Mouse (Mus musculus): ENCODE measurements around the gene Taok3. TPM values are rescaled to one million over a fixed set of nuclear protein-coding genes. Genes with fewer than 3 reads are reported as not detected.

Gene Taok3
- polyA plus RNA-seq, 1 experiment from 2014 or later: 16.1 TPM

GRCm38 (mm10) chr5:117178079-117178478, 58.1 kb downstream of the Taok3 start:
- Histone ChIP-seq H3K9me3 (replicated peaks; ENCODE audit: low read length) (no peaks in the 10 kb centered on the region), H3K9ac (ENCODE audit: low read depth, low read length) (no peak overlapping the region), H3K4me2 (ENCODE audit: low read length) (no peak overlapping the region), H3K36me3 (ENCODE audit: insufficient read depth, low read length) (no peaks in the 10 kb centered on the region), H3K4me1 (replicated peaks; ENCODE audit: insufficient read depth, low read length) (no peaks in the 10 kb centered on the region), H3K4me3 (replicated peaks; ENCODE audit: low read depth, low read length) (no peak overlapping the region), H3K27ac (no peak overlapping the region), H3K27me3 (ENCODE audit: insufficient read depth, low read length) (no peaks in the 10 kb centered on the region)
- WGBS: 62% methylated on average over 6 of the region's 6 CpGs
- no peak for TF ChIP-seq CTCF (IDR thresholded peaks at IDR 0.05; ENCODE audit: low read depth)
- ATAC-seq (replicated peaks; ENCODE audit: low FRiP score, low read depth) (no peak), DNase-seq (ENCODE audit: low spot score) (no peak)

- no peak for TF ChIP-seq CTCF (IDR thresholded peaks at IDR 0.05; ENCODE audit: low read depth)
- DNase-seq (ENCODE audit: low spot score) (no peak), ATAC-seq (replicated peaks; ENCODE audit: low FRiP score, low read depth) (no peak)
- no peaks in the 10 kb centered on the region for H3K9me3 ChIP-seq (replicated peaks; ENCODE audit: low read length)
- no peak overlapping the region for H3K9ac ChIP-seq (ENCODE audit: low read depth, low read length)
- no peaks in the 10 kb centered on the region for H3K36me3 ChIP-seq (ENCODE audit: insufficient read depth, low read length)
- no peaks in the 10 kb centered on the region for H3K27me3 ChIP-seq (ENCODE audit: insufficient read depth, low read length)
- H3K4me1 ChIP-seq (replicated peaks; ENCODE audit: insufficient read depth, low read length): no peaks in the 10 kb centered on the region
- WGBS: 40% methylated on average over 6 of the region's 6 CpGs
- H3K4me2 ChIP-seq (ENCODE audit: low read length): no peak overlapping the region
- H3K4me3 ChIP-seq (replicated peaks; ENCODE audit: low read depth, low read length): no peak overlapping the region
- no peak overlapping the region for H3K27ac ChIP-seq
These were observed 58.6 kb downstream of the Taok3 start for GRCm38 (mm10) chr5:117178486-117178885.

GRCm38 (mm10) chr5:117181921-117182320, 62.0 kb downstream of the Taok3 start:
- 13% methylated on average over 5 of the region's 5 CpGs for WGBS
- no peak overlapping the region for H3K4me2 ChIP-seq (ENCODE audit: low read length)
- H3K9ac ChIP-seq (ENCODE audit: low read depth, low read length): no peak overlapping the region
- 0 out of 2 replicates have a peak, but pooled peaks cover 5% of the 10 kb centered on the region for H3K36me3 ChIP-seq (ENCODE audit: insufficient read depth, low read length)
- no peaks in the 10 kb centered on the region for H3K27me3 ChIP-seq (ENCODE audit: insufficient read depth, low read length)
- ATAC-seq (replicated peaks; ENCODE audit: low FRiP score, low read depth) (no peak), DNase-seq (ENCODE audit: low spot score) (peak; percentile 70)
- H3K27ac ChIP-seq: no peak overlapping the region
- no peaks in the 10 kb centered on the region for H3K9me3 ChIP-seq (replicated peaks; ENCODE audit: low read length)
- no peaks in the 10 kb centered on the region for H3K4me1 ChIP-seq (replicated peaks; ENCODE audit: insufficient read depth, low read length)
- no peak for TF ChIP-seq CTCF (IDR thresholded peaks at IDR 0.05; ENCODE audit: low read depth)
- no peak overlapping the region for H3K4me3 ChIP-seq (replicated peaks; ENCODE audit: low read depth, low read length)

- no peak overlapping the region for H3K9ac ChIP-seq (ENCODE audit: low read depth, low read length)
- no peak overlapping the region for H3K27ac ChIP-seq
- DNase-seq (ENCODE audit: low spot score) (no peak), ATAC-seq (replicated peaks; ENCODE audit: low FRiP score, low read depth) (no peak)
- H3K4me2 ChIP-seq (ENCODE audit: low read length): no peak overlapping the region
- WGBS: 62% methylated on average over 3 of the region's 3 CpGs
- no peak overlapping the region for H3K4me3 ChIP-seq (replicated peaks; ENCODE audit: low read depth, low read length)
- 0 out of 2 replicates have a peak, but pooled peaks cover 5% of the 10 kb centered on the region for H3K36me3 ChIP-seq (ENCODE audit: insufficient read depth, low read length)
- H3K27me3 ChIP-seq (ENCODE audit: insufficient read depth, low read length): no peaks in the 10 kb centered on the region
- no peaks in the 10 kb centered on the region for H3K9me3 ChIP-seq (replicated peaks; ENCODE audit: low read length)
- no peak for TF ChIP-seq CTCF (IDR thresholded peaks at IDR 0.05; ENCODE audit: low read depth)
- H3K4me1 ChIP-seq (replicated peaks; ENCODE audit: insufficient read depth, low read length): no peaks in the 10 kb centered on the region
These were observed 62.5 kb downstream of the Taok3 start for GRCm38 (mm10) chr5:117182411-117182810.

GRCm38 (mm10) chr5:117184832-117185231, 64.9 kb downstream of the Taok3 start:
- no peaks in the 10 kb centered on the region for H3K9me3 ChIP-seq (replicated peaks; ENCODE audit: low read length)
- H3K9ac ChIP-seq (ENCODE audit: low read depth, low read length): no peak overlapping the region
- no peaks in the 10 kb centered on the region for H3K27me3 ChIP-seq (ENCODE audit: insufficient read depth, low read length)
- H3K27ac ChIP-seq: no peak overlapping the region
- no peak for ATAC-seq (replicated peaks; ENCODE audit: low FRiP score, low read depth)
- DNase-seq (ENCODE audit: low spot score): no peak
- H3K36me3 ChIP-seq (ENCODE audit: insufficient read depth, low read length): 0 out of 2 replicates have a peak, but pooled peaks cover 5% of the 10 kb centered on the region
- 90% methylated on average over 6 of the region's 6 CpGs for whole genome bisulfite sequencing
- 0 out of 2 replicates have a peak, but pooled peaks have one; percentile 29 for TF ChIP-seq CTCF (IDR thresholded peaks at IDR 0.05; ENCODE audit: low read depth)
- H3K4me3 ChIP-seq (replicated peaks; ENCODE audit: low read depth, low read length): no peak overlapping the region
- H3K4me2 ChIP-seq (ENCODE audit: low read length): no peak overlapping the region
- H3K4me1 ChIP-seq (replicated peaks; ENCODE audit: insufficient read depth, low read length): no peaks in the 10 kb centered on the region

DNA sequence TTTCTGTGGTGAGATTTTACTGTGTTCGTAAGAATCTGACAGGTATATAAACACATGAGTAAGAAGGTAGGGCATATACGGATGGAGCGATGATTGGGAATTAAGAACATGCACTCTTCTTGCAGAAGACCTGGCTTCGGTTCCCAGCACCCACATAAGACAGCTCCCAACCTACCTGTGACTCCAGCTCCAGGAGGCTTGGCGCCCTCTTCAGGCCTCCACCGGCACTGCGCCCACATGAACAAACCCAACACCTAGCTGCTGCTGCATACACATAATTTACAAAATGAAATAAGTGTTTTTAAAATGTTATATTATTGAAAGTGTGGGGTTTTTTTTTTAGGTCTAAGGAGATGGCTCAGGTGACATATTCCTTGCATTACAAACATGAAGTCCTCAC, 65.7 kb downstream of the Taok3 start:
- H3K4me3 ChIP-seq (replicated peaks; ENCODE audit: low read depth, low read length): no peak overlapping the region
- 0 out of 2 replicates have a peak, but pooled peaks cover 5% of the 10 kb centered on the region for H3K36me3 ChIP-seq (ENCODE audit: insufficient read depth, low read length)
- 91% methylated on average over 7 of the region's 7 CpGs for WGBS

DNA sequence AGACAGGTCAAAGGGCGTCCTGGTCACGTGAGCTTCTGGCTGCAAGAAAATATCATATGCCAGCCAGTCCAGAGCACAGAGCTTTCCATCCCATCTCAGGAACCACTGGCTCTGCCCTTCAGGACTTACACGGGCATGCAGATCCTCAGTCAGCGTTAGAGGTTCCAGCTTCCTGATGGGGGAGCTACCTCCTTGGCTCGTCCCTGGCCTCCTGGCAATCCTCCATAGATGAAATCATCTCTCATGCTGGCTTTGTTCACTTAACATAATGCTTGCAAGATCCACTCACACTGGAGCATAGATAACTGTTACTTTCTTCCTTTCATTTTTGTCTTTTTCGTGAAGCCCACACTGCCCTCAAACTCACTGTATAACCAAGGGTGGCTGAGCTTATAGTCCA, 72.1 kb downstream of the Taok3 start:
- ATAC-seq (replicated peaks; ENCODE audit: low FRiP score, low read depth): no peak
- TF ChIP-seq CTCF (IDR thresholded peaks at IDR 0.05; ENCODE audit: low read depth): no peak
- no peaks in the 10 kb centered on the region for H3K27me3 ChIP-seq (ENCODE audit: insufficient read depth, low read length)
- no peaks in the 10 kb centered on the region for H3K9me3 ChIP-seq (replicated peaks; ENCODE audit: low read length)
- WGBS: 84% methylated on average over 6 of the region's 6 CpGs
- no peak for DNase-seq (ENCODE audit: low spot score)
- H3K36me3 ChIP-seq (ENCODE audit: insufficient read depth, low read length): 0 out of 2 replicates have a peak, but pooled peaks cover 4% of the 10 kb centered on the region
- no peak overlapping the region for H3K4me2 ChIP-seq (ENCODE audit: low read length)
- no peak overlapping the region for H3K27ac ChIP-seq
- no peak overlapping the region for H3K9ac ChIP-seq (ENCODE audit: low read depth, low read length)
- no peaks in the 10 kb centered on the region for H3K4me1 ChIP-seq (replicated peaks; ENCODE audit: insufficient read depth, low read length)
- H3K4me3 ChIP-seq (replicated peaks; ENCODE audit: low read depth, low read length): no peak overlapping the region

More for the DNA sequence above, 65.7 kb downstream of the Taok3 start:
- Histone ChIP-seq H3K4me2 (ENCODE audit: low read length) (no peak overlapping the region), H3K9ac (ENCODE audit: low read depth, low read length) (no peak overlapping the region), H3K27me3 (ENCODE audit: insufficient read depth, low read length) (no peaks in the 10 kb centered on the region), H3K9me3 (replicated peaks; ENCODE audit: low read length) (no peaks in the 10 kb centered on the region), H3K4me1 (replicated peaks; ENCODE audit: insufficient read depth, low read length) (no peaks in the 10 kb centered on the region), H3K27ac (no peak overlapping the region)
- ATAC-seq (replicated peaks; ENCODE audit: low FRiP score, low read depth) (no peak), DNase-seq (ENCODE audit: low spot score) (no peak)
- peak; percentile 39; the same call in 1 of the 2 replicates for TF ChIP-seq CTCF (IDR thresholded peaks at IDR 0.05; ENCODE audit: low read depth)

All from kidney, postnatal 0 days (tissue).